Mouse (Mus musculus) CH12.LX (cell line): ENCODE data around the gene Pkm.

ENCODE experiments used
- BHLHE40 ChIP-seq: IDR thresholded peaks from 2 replicates; pipeline ENCODE4 v1.6.1; 2011; ENCODE audit warnings: mild to moderate bottlenecking, low read depth, low read length, improper control_type of control experiment
- CHD2 ChIP-seq: IDR thresholded peaks from 2 replicates; pipeline ENCODE4 v1.6.1; 2011; ENCODE audit warnings: low read length, improper control_type of control experiment
- CTCF ChIP-seq, 2 experiments: IDR thresholded peaks in 1 of 2; conservative IDR thresholded peaks in 1 of 2; 2 replicates each; pipeline ENCODE4 v1.5.1; 2011 to 2012; ENCODE audit warnings: low read depth in 2 of 2, low read length in 2 of 2, improper control_type of control experiment in 1 of 2, inconsistent platforms in 1 of 2, mild to moderate bottlenecking in 1 of 2, moderate library complexity in 1 of 2
- ELF1 ChIP-seq: IDR thresholded peaks from 2 replicates; pipeline ENCODE4 v1.6.1; 2014; ENCODE audit warnings: low read depth, mild to moderate bottlenecking, inconsistent platforms, low read length, improper control_type of control experiment
- JUND ChIP-seq: conservative IDR thresholded peaks from 2 replicates; pipeline ENCODE4 v1.6.1; 2011; ENCODE audit warnings: low read depth, low read length, improper control_type of control experiment
- MAX ChIP-seq: IDR thresholded peaks from 2 replicates; pipeline ENCODE4 v1.6.1; 2011; ENCODE audit warnings: low read length, improper control_type of control experiment
- MEF2A ChIP-seq: IDR thresholded peaks from 2 replicates; pipeline ENCODE4 v1.6.1; 2014; ENCODE audit warnings: low read depth, mild to moderate bottlenecking, inconsistent platforms, low read length, improper control_type of control experiment, borderline replicate concordance
- MXI1 ChIP-seq: IDR thresholded peaks from 2 replicates; pipeline ENCODE4 v1.6.1; 2011; ENCODE audit warnings: mild to moderate bottlenecking, low read depth, low read length, improper control_type of control experiment
- NELFE ChIP-seq: IDR thresholded peaks from 2 replicates; pipeline ENCODE4 v1.6.1; 2011; ENCODE audit warnings: low read depth, low read length, improper control_type of control experiment
- POLR2A ChIP-seq: IDR thresholded peaks from 2 replicates; pipeline ENCODE4 v1.6.1; 2011; ENCODE audit warnings: low read depth, mild to moderate bottlenecking, improper control_type of control experiment, low read length
- RAD21 ChIP-seq: IDR thresholded peaks from 2 replicates; pipeline ENCODE4 v1.6.1; 2011; ENCODE audit warnings: low read depth, mild to moderate bottlenecking, low read length, improper control_type of control experiment, moderate library complexity
- USF1 ChIP-seq: IDR thresholded peaks from 2 replicates; pipeline ENCODE4 v1.6.1; 2014; ENCODE audit warnings: low read depth, mild to moderate bottlenecking, inconsistent platforms, low read length, improper control_type of control experiment
- ZC3H11A ChIP-seq: IDR thresholded peaks from 2 replicates; pipeline ENCODE4 v1.6.1; 2012; ENCODE audit warnings: low read depth, mild to moderate bottlenecking, inconsistent platforms, low read length, improper control_type of control experiment
- ZMIZ1 ChIP-seq: IDR thresholded peaks from 2 replicates; pipeline ENCODE4 v1.6.1; 2012; ENCODE audit warnings: low read depth, mild to moderate bottlenecking, inconsistent platforms, low read length, improper control_type of control experiment

- TF ChIP-seq CTCF (conservative IDR thresholded peaks at IDR 0.05 in 1 of 2, IDR thresholded peaks at IDR 0.05 in 1 of 2; ENCODE audit: low read depth in 2 of 2, low read length in 2 of 2), result no peak
- no peak for TF ChIP-seq ZC3H11A
- TF ChIP-seq JUND, result no peak
- TF ChIP-seq ZMIZ1, result no peak
- TF ChIP-seq USF1, result no peak
- TF ChIP-seq POLR2A, result no peak; the same call in 1 of the 2 replicates
- TF ChIP-seq BHLHE40, result no peak
- no peak for TF ChIP-seq MEF2A
- no peak for TF ChIP-seq ELF1
- TF ChIP-seq RAD21, result no peak
- no peak for TF ChIP-seq CHD2
- TF ChIP-seq NELFE, result no peak
- TF ChIP-seq MXI1, result no peak
- TF ChIP-seq MAX, result no peak
Observed at GRCm38 (mm10) chr9:59667904-59668303, 11.7 kb downstream of the Pkm start.
